Mouse (Mus musculus) lung, postnatal 0 days (tissue): Measurements from ENCODE around the gene Usp15.

Experiments used
- CTCF ChIP-seq: IDR thresholded peaks from 2 replicates; pipeline ENCODE4 v1.5.1; 2016; ENCODE audit warnings: antibody characterized with exemption, mild to moderate bottlenecking
- EP300 ChIP-seq: IDR thresholded peaks from 2 replicates; pipeline ENCODE4 v1.6.1; 2016; ENCODE audit warnings: antibody characterized with exemption, mild to moderate bottlenecking, control low read depth

GRCm38 (mm10) chr10:123100584-123100983 lies 96.2 kb downstream of the Usp15 start:
- TF ChIP-seq CTCF: no peak
- no peak for TF ChIP-seq EP300
